Mouse (Mus musculus) erythroid progenitor cell, adult 5-6 weeks (primary cell): ENCODE data around the gene Gucy2d. TPM values are rescaled to one million over a fixed set of nuclear protein-coding genes. Genes with fewer than 3 reads are reported as not detected.

Experiments used
- ATAC-seq: replicated peaks from 2 replicates; pipeline ENCODE4 v1.8.0; 2016; ENCODE audit warnings: moderate number of reproducible peaks, mild to moderate bottlenecking, moderate TSS enrichment, inconsistent platforms; ENCODE audit not compliant: poor library complexity, low FRiP score, severe bottlenecking
- total RNA-seq, 2 experiments: library from RNA; stranded (forward) in 1 of 2; stranded (reverse) in 1 of 2; fragments of 150-400 nt in 1 of 2; fragments of 186-747, 209-891 nt in 1 of 2; gene quantifications; 2 replicates each; pipeline versions ENCODE4 v1.2.3 to v1.2.4; 2015 to 2017; ENCODE audit warnings: low replicate concordance in 2 of 2

Gene Gucy2d
- total RNA-seq, 2 experiments from 2014 or later: not detected

DNA sequence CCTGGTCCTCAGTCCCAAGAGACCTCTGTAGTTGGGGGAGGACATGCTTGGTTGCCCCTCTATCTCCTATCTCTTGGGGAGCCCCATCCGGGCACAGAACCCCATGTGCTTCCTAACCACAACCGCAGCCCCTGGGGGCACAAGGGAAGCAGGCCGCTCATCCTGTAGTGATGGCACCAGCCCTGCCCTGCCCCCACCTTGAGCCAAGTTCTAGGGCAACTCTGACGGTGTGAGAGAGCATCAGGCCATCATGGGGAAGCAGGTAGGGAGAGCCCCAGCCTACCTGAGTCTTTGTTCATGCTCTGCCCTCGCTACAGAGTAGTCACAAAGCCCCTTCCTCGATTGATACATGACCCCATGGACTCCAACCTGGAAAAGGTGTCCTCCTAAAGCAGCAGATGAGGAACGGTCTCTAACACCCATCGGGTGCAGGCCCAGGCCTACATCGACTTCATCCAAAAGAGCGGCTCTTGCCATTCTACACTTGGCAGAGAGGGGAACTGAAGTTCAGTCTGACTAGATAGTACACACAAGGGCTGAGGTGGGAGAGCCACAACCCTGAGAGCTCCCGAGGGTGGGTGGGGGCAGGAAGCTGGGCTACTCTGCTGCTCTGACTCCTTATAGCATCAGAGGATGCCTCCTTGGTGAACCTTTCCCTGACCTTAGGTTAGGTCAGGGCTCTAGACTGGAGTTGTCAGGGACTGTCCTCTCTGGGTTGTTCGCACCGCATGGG is 48.3 kb downstream of the Gucy2d start:
- no peak for ATAC-seq

DNA sequence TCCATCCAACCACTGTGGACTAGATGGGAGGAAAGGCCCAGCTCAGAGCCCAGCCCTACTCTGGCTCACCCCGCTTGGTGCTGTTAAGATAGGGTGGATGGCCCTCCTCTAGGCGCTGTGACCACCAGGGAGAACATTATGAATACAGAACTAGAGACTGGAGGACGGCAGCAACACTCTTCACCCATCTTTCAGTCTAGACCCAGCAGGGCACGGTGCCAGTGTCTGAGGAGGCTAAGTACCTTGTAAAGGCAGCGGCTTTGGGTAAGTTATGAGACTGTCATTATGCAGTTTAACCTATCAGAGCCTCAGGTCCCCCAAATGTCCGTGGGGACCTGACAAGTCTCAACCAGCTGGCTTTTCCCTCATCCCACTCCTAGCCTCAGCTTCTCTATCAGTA is 48.9 kb downstream of the Gucy2d start, which contains the start of gene Lrrc32:
TSS of gene Lrrc32 (plus strand) at position 153 of the 400 bp plus-strand sequence.
- ATAC-seq: no peak

- ATAC-seq: no peak
These were observed 49.4 kb downstream of the Gucy2d start for GRCm38 (mm10) chr7:98489623-98490084.

GRCm38 (mm10) chr7:98490328-98490727 is 50.1 kb downstream of the Gucy2d start:
- ATAC-seq: no peak

- ATAC-seq: no peak
These were observed 50.7 kb downstream of the Gucy2d start for GRCm38 (mm10) chr7:98490911-98491310.

DNA sequence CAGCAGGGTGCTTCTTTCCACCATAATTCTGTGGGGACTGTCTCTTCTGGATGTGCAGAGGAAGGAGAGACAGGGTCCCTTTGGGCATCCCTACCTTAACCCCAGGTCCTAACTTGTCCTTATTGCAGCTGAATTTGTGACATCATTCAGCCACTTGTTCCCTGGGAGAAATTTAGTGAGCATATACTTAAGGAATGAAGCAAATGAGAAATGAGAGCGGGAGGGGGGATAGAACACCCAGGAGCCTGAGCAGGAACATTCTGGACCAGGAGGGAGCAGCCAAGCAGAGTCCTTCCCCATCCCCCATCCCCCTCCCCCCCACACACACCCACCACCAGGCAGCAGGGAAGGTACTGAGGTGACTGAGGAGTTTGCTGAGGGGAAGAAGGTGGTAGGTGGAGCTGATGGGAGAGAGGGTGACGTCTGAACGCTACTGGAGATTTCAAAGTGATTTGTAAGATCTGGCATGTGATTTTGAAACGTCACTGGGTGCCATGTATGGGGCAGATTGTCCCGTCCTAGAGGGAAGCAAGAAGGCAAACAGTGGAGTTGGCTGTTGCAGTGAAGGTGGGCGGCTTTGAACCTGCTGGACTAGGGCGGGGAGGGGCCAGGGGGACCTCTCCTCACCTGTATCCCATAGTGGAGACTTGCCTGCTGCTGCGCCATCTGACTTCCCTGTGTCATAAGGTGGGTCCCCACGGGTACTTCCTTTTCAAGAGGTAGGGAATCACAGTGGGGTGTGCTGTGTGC is 51.4 kb downstream of the Gucy2d start:
- ATAC-seq: no peak

DNA sequence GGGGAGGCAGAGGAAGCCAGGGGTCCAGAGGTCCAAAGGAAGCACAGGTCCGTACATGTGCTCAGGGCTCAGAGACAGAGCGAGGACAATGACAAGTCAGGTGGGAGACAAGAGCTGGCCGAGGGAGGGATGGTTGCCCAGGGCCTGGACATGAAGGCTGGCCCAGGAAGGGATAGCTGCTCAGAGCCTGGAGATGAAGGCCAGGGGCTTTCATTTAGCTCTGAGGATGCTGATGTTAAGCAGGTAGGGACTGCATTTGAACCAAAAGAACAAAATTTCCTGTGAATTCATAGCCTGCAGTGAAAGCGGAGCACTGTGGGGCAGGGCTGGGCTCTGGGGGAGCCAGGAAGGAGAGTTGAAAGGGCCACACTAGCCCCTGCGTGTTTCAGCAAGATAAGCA is 52.1 kb downstream of the Gucy2d start:
- no peak for ATAC-seq

DNA sequence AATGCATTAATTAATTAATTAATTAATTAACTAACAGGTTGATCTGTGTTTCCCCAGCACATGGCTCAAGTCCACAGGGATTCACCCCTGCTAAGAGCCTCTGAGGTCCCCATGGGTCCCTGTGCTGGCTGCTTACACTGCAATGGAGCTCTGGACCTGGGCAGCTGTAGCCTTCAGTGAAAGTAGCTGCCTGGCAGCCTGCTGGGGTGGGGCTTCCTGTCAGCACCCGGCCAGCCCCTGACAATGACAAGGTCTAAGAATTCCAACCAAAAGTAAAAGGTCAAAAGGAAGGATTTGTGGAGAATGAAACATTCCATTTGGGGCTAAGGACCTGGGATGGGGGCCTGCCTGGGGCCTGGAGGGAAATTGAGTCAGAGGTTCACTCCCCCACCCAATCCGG is 53.1 kb downstream of the Gucy2d start:
- no peak for ATAC-seq

GRCm38 (mm10) chr7:98493901-98494480 is 53.8 kb downstream of the Gucy2d start:
- no peak for ATAC-seq

DNA sequence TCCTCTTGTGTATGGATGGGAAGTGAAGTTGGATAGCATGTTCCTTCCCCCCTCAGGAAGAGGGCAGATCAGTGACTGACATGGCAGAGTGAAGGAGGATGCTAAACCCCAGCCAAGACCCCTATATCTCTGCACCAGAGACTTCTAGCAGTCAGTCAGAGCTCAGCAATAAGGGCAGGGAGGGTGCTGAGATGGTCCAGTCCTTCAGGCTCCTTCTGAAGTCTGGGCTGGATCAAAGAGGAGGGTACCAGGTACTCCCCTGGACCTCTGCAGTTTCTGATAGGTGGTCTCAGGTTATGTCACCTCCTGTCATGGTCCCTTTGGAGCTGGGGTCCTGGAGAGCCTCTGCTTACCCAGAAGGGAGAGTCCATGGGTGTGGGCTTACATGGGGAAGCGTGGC is 55.4 kb downstream of the Gucy2d start:
- no peak for ATAC-seq

DNA sequence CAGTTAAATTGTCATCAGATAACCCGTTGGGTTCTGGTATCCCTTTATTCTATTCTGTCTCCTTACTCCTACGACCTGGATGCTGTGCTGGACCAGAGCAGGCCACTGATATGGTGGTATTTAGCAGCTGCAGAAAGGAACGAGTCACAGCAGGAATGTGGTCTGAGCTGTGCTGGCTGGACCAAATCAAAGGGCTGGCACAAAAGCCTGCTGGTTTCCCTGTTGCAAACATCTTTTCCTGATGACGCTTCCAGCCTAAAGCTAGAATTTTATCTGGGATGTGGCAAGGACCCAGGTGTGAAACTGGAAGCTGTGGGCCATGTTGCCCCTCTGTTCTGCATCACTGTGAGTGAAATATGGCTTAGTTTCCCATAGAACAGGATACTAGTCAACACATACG is 57.2 kb downstream of the Gucy2d start:
- ATAC-seq: no peak

DNA sequence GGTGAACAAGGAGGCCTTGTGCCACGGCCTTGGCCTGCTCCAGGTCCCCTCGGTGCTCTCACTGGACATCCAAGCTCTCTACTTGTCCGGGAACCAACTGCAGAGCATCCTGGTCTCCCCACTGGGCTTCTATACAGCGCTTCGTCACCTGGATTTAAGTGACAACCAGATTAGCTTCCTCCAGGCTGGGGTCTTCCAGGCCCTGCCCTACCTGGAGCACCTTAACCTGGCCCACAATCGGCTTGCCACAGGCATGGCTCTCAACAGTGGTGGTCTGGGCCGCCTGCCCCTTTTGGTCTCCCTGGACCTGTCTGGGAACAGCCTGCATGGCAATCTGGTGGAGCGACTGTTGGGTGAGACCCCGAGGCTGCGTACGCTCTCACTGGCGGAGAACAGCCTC is 57.9 kb downstream of the Gucy2d start:
- ATAC-seq: no peak

DNA sequence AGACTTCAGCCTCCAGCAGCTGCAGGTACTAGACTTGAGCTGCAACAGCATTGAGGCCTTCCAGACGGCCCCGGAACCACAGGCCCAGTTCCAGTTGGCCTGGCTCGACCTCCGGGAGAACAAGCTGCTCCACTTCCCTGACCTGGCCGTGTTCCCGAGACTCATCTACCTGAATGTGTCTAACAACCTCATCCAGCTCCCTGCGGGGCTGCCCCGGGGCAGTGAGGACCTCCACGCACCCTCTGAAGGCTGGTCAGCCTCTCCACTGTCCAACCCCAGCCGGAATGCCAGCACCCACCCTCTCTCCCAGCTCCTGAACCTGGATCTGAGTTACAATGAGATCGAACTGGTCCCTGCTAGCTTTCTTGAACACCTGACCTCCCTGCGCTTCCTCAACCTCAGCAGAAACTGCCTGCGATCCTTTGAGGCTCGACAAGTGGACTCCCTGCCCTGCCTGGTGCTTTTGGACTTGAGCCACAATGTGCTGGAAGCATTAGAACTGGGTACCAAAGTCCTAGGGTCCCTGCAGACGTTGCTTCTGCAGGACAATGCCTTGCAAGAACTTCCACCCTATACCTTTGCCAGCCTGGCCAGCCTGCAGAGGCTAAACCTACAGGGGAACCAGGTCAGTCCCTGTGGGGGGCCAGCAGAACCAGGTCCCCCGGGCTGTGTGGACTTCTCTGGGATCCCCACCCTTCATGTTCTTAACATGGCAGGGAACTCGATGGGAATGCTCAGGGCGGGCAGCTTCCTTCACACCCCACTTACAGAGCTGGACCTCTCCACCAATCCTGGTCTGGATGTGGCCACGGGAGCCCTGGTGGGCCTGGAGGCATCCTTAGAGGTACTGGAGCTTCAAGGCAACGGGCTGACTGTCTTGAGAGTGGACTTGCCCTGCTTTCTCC is 58.7 kb downstream of the Gucy2d start:
- no peak for ATAC-seq

DNA sequence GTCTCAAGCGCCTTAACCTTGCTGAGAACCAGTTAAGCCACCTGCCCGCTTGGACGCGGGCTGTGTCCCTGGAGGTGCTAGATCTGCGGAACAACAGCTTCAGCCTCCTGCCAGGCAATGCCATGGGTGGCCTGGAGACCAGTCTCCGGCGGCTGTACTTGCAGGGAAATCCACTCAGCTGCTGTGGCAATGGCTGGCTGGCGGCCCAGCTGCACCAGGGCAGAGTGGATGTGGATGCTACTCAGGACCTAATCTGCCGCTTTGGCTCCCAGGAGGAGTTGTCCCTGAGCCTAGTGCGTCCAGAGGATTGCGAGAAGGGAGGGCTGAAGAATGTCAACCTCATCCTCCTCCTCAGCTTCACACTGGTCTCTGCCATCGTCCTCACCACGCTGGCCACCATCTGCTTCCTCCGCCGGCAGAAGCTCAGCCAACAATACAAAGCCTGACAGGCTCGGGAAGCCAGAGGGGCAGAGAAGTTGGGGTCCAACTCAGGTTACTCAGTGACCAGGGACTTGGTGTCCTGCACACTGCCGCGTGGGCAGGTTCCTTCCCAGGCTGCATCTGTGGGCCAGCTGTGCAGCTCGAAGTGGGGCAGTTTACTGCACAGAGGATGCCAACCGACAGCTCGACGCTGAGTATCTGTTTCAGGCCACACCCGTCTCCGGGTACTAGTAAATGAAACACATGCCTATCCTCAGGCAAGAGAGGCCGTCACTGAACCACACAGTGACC is 59.5 kb downstream of the Gucy2d start:
- ATAC-seq: no peak

- ATAC-seq: no peak
These were observed 60.3 kb downstream of the Gucy2d start for GRCm38 (mm10) chr7:98500470-98500869.

- no peak for ATAC-seq
These were observed 60.9 kb downstream of the Gucy2d start for GRCm38 (mm10) chr7:98501078-98501477.

DNA sequence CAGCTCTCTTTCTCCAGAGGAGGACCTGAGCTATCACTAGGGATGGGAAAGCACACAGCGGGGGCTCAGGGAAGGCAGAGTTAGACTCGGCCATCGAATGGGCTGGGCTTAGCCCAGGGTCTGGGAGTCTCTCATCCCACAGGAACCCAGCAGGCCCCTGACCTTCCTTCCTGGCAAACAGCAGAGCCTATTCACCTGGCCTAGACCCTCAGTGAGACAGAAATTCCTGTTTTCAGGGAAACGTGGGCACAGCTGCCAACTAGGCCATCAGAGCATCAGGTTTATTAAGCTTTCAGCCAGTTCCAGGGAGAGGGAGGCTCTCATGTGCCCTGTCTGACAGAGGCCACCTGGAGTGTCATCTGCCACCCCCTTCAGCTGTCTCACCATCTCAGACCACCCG is 62.7 kb downstream of the Gucy2d start:
- ATAC-seq: no peak

DNA sequence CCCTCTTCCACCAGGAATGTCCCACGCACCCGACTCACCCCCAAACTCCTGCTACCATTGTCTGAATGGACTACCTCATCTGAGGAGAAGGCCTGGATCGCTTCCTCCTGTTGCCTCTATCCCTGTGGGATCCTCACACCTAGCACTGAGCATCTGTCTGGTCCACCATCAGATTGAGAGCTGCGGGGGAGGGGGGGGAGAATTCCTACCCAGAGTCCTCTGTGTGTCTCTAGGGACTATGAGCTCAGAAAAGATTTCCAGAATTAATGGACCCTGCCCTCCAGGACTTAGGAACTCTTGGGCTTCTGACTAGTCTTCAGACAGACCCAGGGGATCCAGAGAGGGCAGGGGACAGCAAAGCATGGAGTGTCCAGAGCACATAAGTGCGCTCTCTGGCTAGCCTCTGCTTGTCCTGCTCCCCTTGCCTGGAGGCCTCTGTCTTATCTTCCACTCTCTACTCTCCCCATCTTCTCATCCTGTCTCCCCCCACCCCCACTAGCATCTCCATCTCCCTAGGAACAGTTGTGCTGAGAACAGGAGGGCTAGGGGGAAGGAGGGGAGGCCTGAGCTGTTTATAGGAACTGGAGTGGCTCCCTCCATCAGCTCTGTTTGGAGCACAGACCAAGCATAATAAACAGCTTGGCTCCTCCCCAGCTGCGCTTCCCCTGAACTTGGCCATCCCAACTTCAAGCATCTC is 63.9 kb downstream of the Gucy2d start:
- no peak for ATAC-seq
